Mouse (Mus musculus): ENCODE data around the gene Lgals2. TPM values are rescaled to one million over a fixed set of nuclear protein-coding genes. Genes with fewer than 3 reads are reported as not detected.
A peak's percentile ranks its signal among the peaks of the same experiment; 100 is the strongest.

Lgals2 gene
- total and polyA plus RNA-seq, 3 experiments = not detected

GRCm38 (mm10) chr15:78835200-78836085 lies 19.9 kb downstream of the Lgals2 start:
- Histone ChIP-seq H3K27me3 (ENCODE audit: control insufficient read depth in 1 of 2, insufficient read depth in 2 of 2, low read length in 2 of 2) (no peaks in the 10 kb centered on the region; a peak in 1 of 4 replicates), H3K4me1 (ENCODE audit: control insufficient read depth in 1 of 2, insufficient read depth in 2 of 2, low read length in 2 of 2) (peaks cover 0 to 15% of the 10 kb centered on the region in 2 experiments; a peak in 3 of 4 replicates), H3K36me3 (ENCODE audit: control insufficient read depth in 1 of 2, insufficient read depth in 2 of 2, low read length in 2 of 2) (peaks cover 0 to 3% of the 10 kb centered on the region in 2 experiments; a peak in 2 of 4 replicates), H3K27ac (ENCODE audit: control insufficient read depth, low read depth, low read length) (no peak overlapping the region), H3K9ac (ENCODE audit: control insufficient read depth, low read depth, low read length, poor library complexity, severe bottlenecking) (no peak overlapping the region), H3K79me2 (ENCODE audit: control insufficient read depth, insufficient read depth, low read length, poor library complexity) (no peaks in the 10 kb centered on the region), H3K4me3 (ENCODE audit: control insufficient read depth in 1 of 2, insufficient read depth in 1 of 2, low read depth in 2 of 2, low read length in 2 of 2) (no peak overlapping the region), H3K9me3 (replicated peaks; ENCODE audit: insufficient read depth, low read length) (no peaks in the 10 kb centered on the region)
- TF ChIP-seq ZKSCAN1 (IDR thresholded peaks at IDR 0.05; ENCODE audit: low read depth, low read length) = no peak
- peak; percentile 6; the same call in 1 of the 2 replicates for TF ChIP-seq MAZ (IDR thresholded peaks at IDR 0.05; ENCODE audit: low read depth, low read length)
- no peak for TF ChIP-seq RCOR1 (IDR thresholded peaks at IDR 0.05; ENCODE audit: low read depth, low read length)
- peak; percentile 29; the same call in 1 of the 2 replicates for TF ChIP-seq GATA1 (IDR thresholded peaks at IDR 0.05; ENCODE audit: low read depth, low read length)
- no peak for TF ChIP-seq ELF1 (IDR thresholded peaks at IDR 0.05; ENCODE audit: low read depth, low read length)
- TF ChIP-seq SIN3A (IDR thresholded peaks at IDR 0.05; ENCODE audit: low read length) = peak; percentile 36; the same call in 1 of the 2 replicates
- TF ChIP-seq POLR2AphosphoS2 (IDR thresholded peaks at IDR 0.05; ENCODE audit: low read length) = no peak
- TF ChIP-seq TAL1 (IDR thresholded peaks at IDR 0.05; ENCODE audit: low read length) = 0 out of 2 replicates have a peak, but pooled peaks have one; percentile 15
- no peak for TF ChIP-seq MYC (IDR thresholded peaks at IDR 0.05; ENCODE audit: low read depth, low read length)
- TF ChIP-seq MEF2A (IDR thresholded peaks at IDR 0.05; ENCODE audit: extremely low read depth, insufficient replicate concordance, low read depth, low read length, poor library complexity, severe bottlenecking) = no peak
- TF ChIP-seq MXI1 (IDR thresholded peaks at IDR 0.05; ENCODE audit: low read depth, low read length) = peak; percentile 46; the same call in 1 of the 2 replicates
- no peak for TF ChIP-seq ETS1 (IDR thresholded peaks at IDR 0.05; ENCODE audit: low read depth, low read length)
- DNase-seq (ENCODE audit: low read depth, low spot score) = peak; percentile 78

DNA sequence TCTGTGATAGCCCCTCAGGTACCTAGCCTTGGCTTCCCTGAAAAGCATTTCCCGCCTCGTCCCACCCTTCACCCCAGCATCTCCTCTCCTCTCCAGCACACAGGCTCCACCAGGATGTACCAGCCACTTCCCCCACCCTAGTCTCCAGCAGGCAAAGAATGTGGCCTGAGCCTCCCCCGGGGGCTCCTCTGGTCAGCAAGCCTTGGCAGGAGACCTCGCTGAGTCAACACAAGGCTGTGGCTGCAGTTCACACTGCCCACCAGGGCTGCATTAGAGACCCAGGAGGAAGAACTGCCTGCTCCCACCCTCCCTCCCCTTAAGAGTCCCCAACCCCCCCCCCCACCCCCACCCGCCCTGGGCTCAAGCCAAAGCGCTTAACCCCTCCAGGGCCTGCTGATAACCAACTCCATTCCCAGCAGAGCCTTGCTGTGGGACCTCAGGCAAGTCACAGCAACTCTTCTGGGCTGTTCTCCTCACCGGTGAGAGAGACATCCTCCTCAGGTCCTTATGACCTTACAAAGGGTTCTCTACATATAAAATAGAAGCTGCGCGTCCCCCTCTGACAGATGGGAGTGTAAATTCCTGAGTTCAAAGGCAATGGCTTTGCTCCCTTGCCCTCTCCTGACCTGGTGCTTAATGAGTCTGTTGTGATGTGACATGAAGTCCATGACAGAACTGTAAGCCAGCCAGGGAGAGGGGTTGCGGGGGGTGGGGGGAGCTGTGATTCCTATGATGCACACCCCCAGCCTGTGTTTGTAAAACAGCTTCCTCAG lies 20.9 kb downstream of the Lgals2 start:
- Histone ChIP-seq H3K36me3 (ENCODE audit: control insufficient read depth in 1 of 2, insufficient read depth in 2 of 2, low read length in 2 of 2) (peaks cover 0 to 3% of the 10 kb centered on the region in 2 experiments; a peak in 2 of 4 replicates), H3K27ac (ENCODE audit: control insufficient read depth, low read depth, low read length) (no peak overlapping the region), H3K9ac (ENCODE audit: control insufficient read depth, low read depth, low read length, poor library complexity, severe bottlenecking) (no peak overlapping the region), H3K9me3 (replicated peaks; ENCODE audit: insufficient read depth, low read length) (no peaks in the 10 kb centered on the region), H3K79me2 (ENCODE audit: control insufficient read depth, insufficient read depth, low read length, poor library complexity) (no peaks in the 10 kb centered on the region), H3K27me3 (ENCODE audit: control insufficient read depth in 1 of 2, insufficient read depth in 2 of 2, low read length in 2 of 2) (no peaks in the 10 kb centered on the region), H3K4me3 (ENCODE audit: control insufficient read depth in 1 of 2, insufficient read depth in 1 of 2, low read depth in 2 of 2, low read length in 2 of 2) (no peak overlapping the region), H3K4me1 (ENCODE audit: control insufficient read depth in 1 of 2, insufficient read depth in 2 of 2, low read length in 2 of 2) (peaks cover 0 to 15% of the 10 kb centered on the region in 2 experiments; a peak in 3 of 4 replicates)
- no peak for TF ChIP-seq MYC (IDR thresholded peaks at IDR 0.05; ENCODE audit: low read depth, low read length)
- TF ChIP-seq ZMIZ1 (IDR thresholded peaks at IDR 0.05; ENCODE audit: low read depth, low read length) = no peak
- TF ChIP-seq GABPA (IDR thresholded peaks at IDR 0.05; ENCODE audit: low read depth, low read length) = no peak
- no peak for TF ChIP-seq ZNF384 (IDR thresholded peaks at IDR 0.05; ENCODE audit: low read depth, low read length)
- no peak for TF ChIP-seq NRF1 (IDR thresholded peaks at IDR 0.05; ENCODE audit: insufficient read depth, low read depth, low read length, poor library complexity, severe bottlenecking)
- no peak for TF ChIP-seq NELFE (IDR thresholded peaks at IDR 0.05; ENCODE audit: low read depth, low read length)
- TF ChIP-seq KAT2A (conservative IDR thresholded peaks at IDR 0.05; ENCODE audit: low read depth, low read length) = no peak
- no peak for TF ChIP-seq ZC3H11A (IDR thresholded peaks at IDR 0.05; ENCODE audit: low read depth, low read length)
- TF ChIP-seq ELF1 (IDR thresholded peaks at IDR 0.05; ENCODE audit: low read depth, low read length) = no peak
- TF ChIP-seq JUND (IDR thresholded peaks at IDR 0.05; ENCODE audit: low read depth, low read length) = no peak
- no peak for TF ChIP-seq RAD21 (IDR thresholded peaks at IDR 0.05; ENCODE audit: low read depth, low read length)
- no peak for TF ChIP-seq POLR2AphosphoS5 (IDR thresholded peaks at IDR 0.05; ENCODE audit: borderline replicate concordance, low read depth, low read length)
- TF ChIP-seq BHLHE40 (IDR thresholded peaks at IDR 0.05; ENCODE audit: borderline replicate concordance, low read depth, low read length) = no peak
- DNase-seq (ENCODE audit: low read depth, low spot score) = no peak
